Mouse (Mus musculus) CH12.LX (cell line): ENCODE results near the gene Gm21961. TPM values are rescaled to one million over a fixed set of nuclear protein-coding genes. Genes with fewer than 3 reads are reported as not detected.

Source experiments
- DNase-seq: peaks from one replicate; pipeline ENCODE4 v3.0.0-alpha.2; 2013; ENCODE audit errors: extremely low read depth
- H3K27ac ChIP-seq: 2 replicates; pipeline ENCODE4 v1.5.1; 2012; ENCODE audit warnings: low read depth, mild to moderate bottlenecking, control low read depth, moderate library complexity; ENCODE audit not compliant: insufficient read depth
- H3K27me3 ChIP-seq: replicated peaks from 2 replicates; pipeline ENCODE3; 2012; ENCODE audit warnings: inconsistent platforms
- H3K36me3 ChIP-seq, 2 experiments: replicated peaks in 1 of 2; 2 replicates each; pipeline versions ENCODE3 to v1.6.1; 2012; ENCODE audit warnings: inconsistent platforms in 1 of 2, low read length in 1 of 2, mild to moderate bottlenecking in 1 of 2, mixed read lengths in 1 of 2, moderate library complexity in 1 of 2; ENCODE audit not compliant: control insufficient read depth in 1 of 2, insufficient read depth in 1 of 2
- H3K4me1 ChIP-seq, 2 experiments: 2 replicates each; pipeline ENCODE4 v1.6.1; 2012; ENCODE audit warnings: inconsistent platforms in 1 of 2, moderate library complexity in 1 of 2; ENCODE audit not compliant: insufficient read depth in 2 of 2, control insufficient read depth in 1 of 2
- H3K4me2 ChIP-seq: 2 replicates; pipeline ENCODE4 v1.6.1; 2012; ENCODE audit warnings: low read depth, mild to moderate bottlenecking, control low read depth; ENCODE audit not compliant: poor library complexity, insufficient read depth, severe bottlenecking
- H3K4me3 ChIP-seq, 3 experiments: fragments of 150-350 bp in 1 of 3; sonication (generic) in 1 of 3; replicated peaks in 1 of 3; 2 replicates each; pipeline versions ENCODE3 to v1.5.1; 2011 to 2012; ENCODE audit warnings: low read depth in 2 of 3, low read length in 2 of 3, mild to moderate bottlenecking in 2 of 3, moderate library complexity in 2 of 3, control low read depth in 1 of 3, improper control_type of control experiment in 1 of 3, inconsistent platforms in 1 of 3, mixed read lengths in 1 of 3; ENCODE audit not compliant: poor library complexity in 1 of 3
- H3K79me2 ChIP-seq: replicated peaks from 2 replicates; pipeline ENCODE4 v1.6.1; 2012; ENCODE audit warnings: mild to moderate bottlenecking, moderate library complexity; ENCODE audit not compliant: control insufficient read depth, poor library complexity, insufficient read depth, severe bottlenecking; ENCODE audit errors: extremely low read depth
- H3K9ac ChIP-seq: 2 replicates; pipeline ENCODE4 v1.6.1; 2012; ENCODE audit warnings: low read depth, mild to moderate bottlenecking, control low read depth, moderate library complexity; ENCODE audit not compliant: insufficient read depth
- H3K9me3 ChIP-seq: replicated peaks from 2 replicates; pipeline ENCODE3; 2012; ENCODE audit warnings: low read length, inconsistent platforms, mixed read lengths
- CHD2 ChIP-seq: IDR thresholded peaks from 2 replicates; pipeline ENCODE4 v1.6.1; 2011; ENCODE audit warnings: low read length, improper control_type of control experiment
- CTCF ChIP-seq, 2 experiments: IDR thresholded peaks in 1 of 2; conservative IDR thresholded peaks in 1 of 2; 2 replicates each; pipeline ENCODE4 v1.5.1; 2011 to 2012; ENCODE audit warnings: low read depth in 2 of 2, low read length in 2 of 2, improper control_type of control experiment in 1 of 2, inconsistent platforms in 1 of 2, mild to moderate bottlenecking in 1 of 2, moderate library complexity in 1 of 2
- ELF1 ChIP-seq: IDR thresholded peaks from 2 replicates; pipeline ENCODE4 v1.6.1; 2014; ENCODE audit warnings: low read depth, mild to moderate bottlenecking, inconsistent platforms, low read length, improper control_type of control experiment
- EP300 ChIP-seq: IDR thresholded peaks from 2 replicates; pipeline ENCODE4 v1.6.1; 2011; ENCODE audit warnings: low read length, improper control_type of control experiment
- GABPA ChIP-seq: IDR thresholded peaks from 2 replicates; pipeline ENCODE4 v1.6.1; 2012; ENCODE audit warnings: low read depth, low read length, improper control_type of control experiment, inconsistent platforms; ENCODE audit not compliant: insufficient replicate concordance
- HCFC1 ChIP-seq: IDR thresholded peaks from 2 replicates; pipeline ENCODE4 v1.6.1; 2012; ENCODE audit warnings: low read depth, mild to moderate bottlenecking, inconsistent platforms, low read length, improper control_type of control experiment
- IRF4 ChIP-seq: IDR thresholded peaks from 2 replicates; pipeline ENCODE4 v1.6.1; 2014; ENCODE audit warnings: low read depth, mild to moderate bottlenecking, inconsistent platforms, low read length, improper control_type of control experiment
- KAT2A ChIP-seq: IDR thresholded peaks from 2 replicates; pipeline ENCODE4 v1.6.1; 2012; ENCODE audit warnings: low read length, improper control_type of control experiment, inconsistent platforms; ENCODE audit not compliant: insufficient replicate concordance
- MAFK ChIP-seq: IDR thresholded peaks from 2 replicates; pipeline ENCODE4 v1.6.1; 2011; ENCODE audit warnings: low read length, improper control_type of control experiment; ENCODE audit not compliant: insufficient replicate concordance
- MAX ChIP-seq: IDR thresholded peaks from 2 replicates; pipeline ENCODE4 v1.6.1; 2011; ENCODE audit warnings: low read length, improper control_type of control experiment
- MAZ ChIP-seq: IDR thresholded peaks from 2 replicates; pipeline ENCODE4 v1.6.1; 2012; ENCODE audit warnings: low read depth, mild to moderate bottlenecking, inconsistent platforms, low read length, improper control_type of control experiment, moderate library complexity
- MEF2A ChIP-seq: IDR thresholded peaks from 2 replicates; pipeline ENCODE4 v1.6.1; 2014; ENCODE audit warnings: low read depth, mild to moderate bottlenecking, inconsistent platforms, low read length, improper control_type of control experiment, borderline replicate concordance
- MXI1 ChIP-seq: IDR thresholded peaks from 2 replicates; pipeline ENCODE4 v1.6.1; 2011; ENCODE audit warnings: mild to moderate bottlenecking, low read depth, low read length, improper control_type of control experiment
- MYC ChIP-seq: IDR thresholded peaks from 2 replicates; pipeline ENCODE4 v1.6.1; 2011; ENCODE audit warnings: low read depth, mild to moderate bottlenecking, improper control_type of control experiment, low read length
- NRF1 ChIP-seq: IDR thresholded peaks from 2 replicates; pipeline ENCODE4 v1.6.1; 2014; ENCODE audit warnings: low read depth, mild to moderate bottlenecking, inconsistent platforms, low read length, improper control_type of control experiment, moderate library complexity
- PAX5 ChIP-seq: IDR thresholded peaks from 2 replicates; pipeline ENCODE4 v1.6.1; 2012; ENCODE audit warnings: low read length, inconsistent platforms, mixed read lengths
- POLR2A ChIP-seq: IDR thresholded peaks from 2 replicates; pipeline ENCODE4 v1.6.1; 2011; ENCODE audit warnings: low read depth, mild to moderate bottlenecking, improper control_type of control experiment, low read length
- POLR2AphosphoS2 ChIP-seq: IDR thresholded peaks from 2 replicates; pipeline ENCODE4 v1.6.1; 2011; ENCODE audit warnings: low read depth, low read length, improper control_type of control experiment
- RCOR1 ChIP-seq: conservative IDR thresholded peaks from 2 replicates; pipeline ENCODE4 v1.6.1; 2012; ENCODE audit warnings: low read depth, mild to moderate bottlenecking, inconsistent platforms, low read length, improper control_type of control experiment
- TBP ChIP-seq: conservative IDR thresholded peaks from 2 replicates; pipeline ENCODE4 v1.6.1; 2011; ENCODE audit warnings: low read depth, low read length, improper control_type of control experiment
- TCF12 ChIP-seq: IDR thresholded peaks from 2 replicates; pipeline ENCODE4 v1.6.1; 2014; ENCODE audit warnings: low read depth, mild to moderate bottlenecking, inconsistent platforms, low read length, improper control_type of control experiment
- UBTF ChIP-seq: IDR thresholded peaks from 2 replicates; pipeline ENCODE4 v1.6.1; 2012; ENCODE audit warnings: low read depth, mild to moderate bottlenecking, inconsistent platforms, low read length, improper control_type of control experiment, moderate library complexity
- USF2 ChIP-seq: conservative IDR thresholded peaks from 2 replicates; pipeline ENCODE4 v1.6.1; 2011; ENCODE audit warnings: low read depth, low read length, improper control_type of control experiment
- ZKSCAN1 ChIP-seq: IDR thresholded peaks from 2 replicates; pipeline ENCODE4 v1.6.1; 2012; ENCODE audit warnings: low read depth, inconsistent platforms, low read length, improper control_type of control experiment, borderline replicate concordance
- ZMIZ1 ChIP-seq: IDR thresholded peaks from 2 replicates; pipeline ENCODE4 v1.6.1; 2012; ENCODE audit warnings: low read depth, mild to moderate bottlenecking, inconsistent platforms, low read length, improper control_type of control experiment
- ZNF384 ChIP-seq: IDR thresholded peaks from 2 replicates; pipeline ENCODE4 v1.6.1; 2012; ENCODE audit warnings: low read depth, low read length, improper control_type of control experiment, inconsistent platforms
- dilution Hi-C: fragments of 300-500 bp; cut with MboI; formaldehyde crosslinking; loops from 2 replicates; pipeline ENCODE4 v1.14.3; 2020; ENCODE audit warnings: low sequenced_read_pairs; ENCODE audit not compliant: extremely low pct_unique_long_range_greater_than_20kb, extremely low pct_ligation_motif_present
- in situ Hi-C: fragments of 300-500 bp; cut with MboI; formaldehyde crosslinking; loops from 3 replicates; pipeline ENCODE4 v1.14.3; 2019; ENCODE audit warnings: low sequenced_read_pairs, low pct_ligation_motif_present, low pct_unique_long_range_greater_than_20kb, mixed read lengths
- polyA plus RNA-seq: library from polyadenylated mRNA; unstranded; fragments of >175 nt; gene quantifications from 2 replicates; pipeline ENCODE4 v1.2.1, GENCODE M21; 2012; ENCODE audit warnings: low read depth; ENCODE audit not compliant: insufficient read length
- total RNA-seq, 2 experiments: library from RNA; depleted of rRNA; stranded (reverse); fragments of 300-350 nt in 1 of 2; fragments of >200 nt in 1 of 2; gene quantifications; 2 replicates each; pipeline ENCODE4 v1.2.3; 2012 to 2014

Gm21961 gene
- total and polyA plus RNA-seq, 3 experiments, result not detected

DNA sequence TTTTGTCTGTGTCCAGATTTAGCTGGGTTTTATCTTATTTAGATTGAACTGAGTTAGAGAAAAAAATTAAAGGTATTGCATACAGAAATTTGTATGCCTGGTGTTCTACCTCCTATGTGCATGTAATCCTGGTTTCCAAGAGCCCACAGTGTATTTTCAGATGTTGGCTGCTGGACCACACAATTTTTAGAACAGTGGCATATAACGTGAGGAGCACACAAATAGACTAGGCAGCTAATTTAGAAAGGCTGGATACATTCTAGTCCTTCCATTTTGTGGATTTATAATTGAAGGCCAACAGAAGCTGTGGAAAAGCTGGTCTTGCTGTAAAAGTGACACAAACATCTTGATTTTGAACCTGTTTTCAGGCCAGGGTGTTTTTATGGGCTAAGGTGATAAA, 3.3 kb upstream of the Gm21961 start:
- Histone ChIP-seq H3K79me2 (no peaks in the 10 kb centered on the region), H3K27ac (no peak overlapping the region), H3K4me1 (no peaks in the 10 kb centered on the region), H3K9ac (no peak overlapping the region), H3K27me3 (no peaks in the 10 kb centered on the region)
- in situ Hi-C loops, result no loop called here
- no peak for DNase-seq
- TF ChIP-seq GABPA (no peak), TCF12 (no peak), ZMIZ1 (no peak), HCFC1 (no peak), MXI1 (no peak), USF2 (no peak), POLR2A (no peak), RCOR1 (no peak), CTCF (conservative IDR thresholded peaks at IDR 0.05 in 1 of 2, IDR thresholded peaks at IDR 0.05 in 1 of 2; ENCODE audit: low read depth in 2 of 2, low read length in 2 of 2) (no peak), POLR2AphosphoS2 (no peak), MEF2A (no peak), MAFK (no peak), UBTF (no peak), ZNF384 (no peak), TBP (no peak), KAT2A (no peak)
- TF ChIP-seq, all 38 proteins: peak for 0
- dilution Hi-C loops, result no loop called here
- no peaks in the 10 kb centered on the region for H3K9me3 ChIP-seq
- H3K36me3 ChIP-seq, result no peaks in the 10 kb centered on the region
- no peak overlapping the region for H3K4me3 ChIP-seq
- H3K4me2 ChIP-seq, result no peak overlapping the region

DNA sequence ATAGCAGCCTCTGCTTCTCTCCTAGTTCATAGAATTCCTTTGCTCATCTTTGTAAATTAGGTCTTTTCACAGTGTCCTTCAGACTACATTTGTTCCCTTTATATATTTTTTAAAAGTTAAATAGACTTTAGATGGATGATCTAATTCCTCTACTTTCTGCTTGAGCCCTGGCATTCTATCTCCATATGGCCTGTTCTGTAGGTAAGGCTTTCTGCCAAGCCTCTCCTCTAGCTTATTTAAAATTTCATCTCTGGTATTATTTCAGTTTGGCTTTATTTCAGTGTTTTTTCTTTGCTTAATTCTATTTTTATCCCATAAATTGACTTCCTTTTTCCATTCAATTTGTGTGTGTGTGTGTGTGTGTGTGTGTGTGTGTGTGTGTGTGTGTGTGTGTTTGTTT, 8.5 kb downstream of the Gm21961 start:
- Histone ChIP-seq H3K9ac (no peak overlapping the region), H3K9me3 (no peaks in the 10 kb centered on the region), H3K4me2 (no peak overlapping the region), H3K4me3 (no peak overlapping the region), H3K36me3 (no peaks in the 10 kb centered on the region), H3K79me2 (no peaks in the 10 kb centered on the region), H3K4me1 (no peaks in the 10 kb centered on the region), H3K27ac (no peak overlapping the region), H3K27me3 (no peaks in the 10 kb centered on the region)
- DNase-seq, result no peak
- dilution Hi-C loops, result no loop called here
- TF ChIP-seq IRF4 (no peak), CHD2 (no peak), GABPA (no peak), TCF12 (no peak), TBP (no peak), MAZ (no peak), MYC (no peak), PAX5 (no peak), NRF1 (no peak), ELF1 (no peak), EP300 (no peak), MAX (no peak), ZKSCAN1 (no peak)
- in situ Hi-C loops, result no loop called here
